Mouse (Mus musculus) left cerebral cortex, adult 11 months (tissue): ENCODE data around the gene Upk2.
A peak's percentile ranks its signal among the peaks of the same experiment; 100 is the strongest.

Experiments used
- DNase-seq: peaks from one replicate; pipeline ENCODE4 v3.0.0; 2022; ENCODE audit warnings: low spot score

The Upk2 gene

DNA sequence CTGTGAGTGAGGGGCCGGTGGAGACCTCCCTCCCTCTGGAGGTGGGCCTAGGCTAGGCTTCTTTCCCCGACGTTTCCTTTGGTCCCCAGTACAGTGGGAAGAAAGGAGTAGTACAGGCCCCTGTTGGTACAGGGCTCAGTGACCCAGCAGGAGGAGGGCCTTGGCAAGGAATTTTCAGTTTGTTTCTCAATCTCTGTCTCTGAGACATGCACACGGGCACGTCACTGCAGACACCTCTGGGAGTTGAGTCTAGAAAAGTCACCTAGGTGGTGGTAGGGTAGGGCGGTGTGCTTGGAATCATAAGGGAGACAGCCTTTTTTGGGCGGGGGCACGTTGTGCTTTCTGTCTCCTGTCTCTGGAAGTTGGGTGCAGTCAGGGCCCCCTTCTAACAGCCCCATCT is 33.6 kb upstream of the Upk2 start:
- DNase-seq = no peak

DNA sequence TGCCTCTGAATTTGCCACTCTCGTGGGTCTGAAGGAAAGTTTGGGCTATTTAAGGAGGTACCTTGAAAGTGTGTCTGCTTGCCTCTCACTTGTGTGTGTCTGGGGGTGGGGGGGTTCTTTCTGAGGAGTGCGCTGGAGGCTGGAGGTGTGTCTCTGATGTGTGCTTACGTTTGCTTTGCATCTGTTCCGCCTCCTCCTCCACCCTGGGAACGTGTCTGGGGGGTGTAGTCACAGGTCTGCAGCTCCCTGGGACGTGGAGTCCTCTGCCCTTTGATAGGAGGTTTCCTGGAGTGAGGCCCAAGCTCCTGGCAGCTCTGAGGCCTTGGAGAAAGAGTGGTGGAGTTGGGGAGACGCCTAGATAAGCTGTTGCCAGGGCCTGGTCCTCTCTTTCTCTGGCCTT is 32.7 kb upstream of the Upk2 start:
- DNase-seq = no peak

DNA sequence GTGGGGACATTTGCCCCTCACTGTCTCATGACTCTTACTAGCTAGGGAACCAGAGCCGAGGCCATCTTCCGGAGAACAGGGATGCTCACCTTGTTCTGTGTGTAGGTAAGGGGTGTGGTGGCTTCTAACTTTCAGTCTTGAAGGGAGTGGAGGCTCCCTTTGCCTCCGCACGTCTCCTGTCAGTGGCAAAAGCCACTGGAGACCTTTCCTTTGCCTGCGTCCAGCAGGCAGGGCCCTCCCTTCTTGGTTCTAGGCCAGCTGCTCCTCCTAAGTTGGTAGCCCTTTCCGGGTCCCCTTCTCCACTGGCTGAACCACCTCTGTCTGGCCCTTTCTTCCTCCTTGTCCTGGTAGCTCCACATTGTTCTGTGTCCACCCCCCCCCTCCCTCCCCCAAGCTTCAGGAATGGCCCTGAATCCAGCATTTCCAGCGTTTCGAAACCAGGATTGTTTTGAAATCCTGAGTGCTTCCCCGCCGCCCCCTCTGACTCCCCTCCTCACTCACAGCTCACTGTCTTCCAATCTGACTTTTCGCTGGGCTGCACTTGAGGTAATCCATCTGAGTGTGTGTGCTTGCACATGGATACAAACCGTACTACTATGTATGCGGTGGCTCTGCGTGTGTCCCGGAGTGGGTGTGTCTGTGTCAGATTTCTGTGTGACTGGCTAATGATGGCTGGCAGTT is 32.1 kb upstream of the Upk2 start:
- no peak for DNase-seq

DNA sequence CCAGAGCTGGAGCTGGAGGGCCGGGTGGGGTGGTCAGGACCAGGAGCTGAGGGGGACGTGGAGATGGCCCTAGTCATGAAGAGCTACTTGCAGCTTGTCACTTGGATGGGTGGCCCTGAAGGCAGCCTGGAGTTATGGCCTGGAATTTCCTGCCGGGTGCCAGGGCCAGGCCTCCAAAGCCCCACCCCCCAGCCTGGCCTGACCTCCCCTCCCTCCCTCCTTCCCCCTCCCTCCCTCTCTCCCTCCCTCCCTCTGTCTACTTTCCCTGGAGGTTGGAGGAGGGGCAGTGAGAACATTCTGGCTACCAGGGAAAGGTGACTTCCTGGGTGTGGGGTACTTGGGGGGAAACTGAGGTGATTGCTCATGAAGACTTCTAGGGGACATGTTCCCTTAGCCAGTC is 31.6 kb upstream of the Upk2 start:
- no peak for DNase-seq

DNA sequence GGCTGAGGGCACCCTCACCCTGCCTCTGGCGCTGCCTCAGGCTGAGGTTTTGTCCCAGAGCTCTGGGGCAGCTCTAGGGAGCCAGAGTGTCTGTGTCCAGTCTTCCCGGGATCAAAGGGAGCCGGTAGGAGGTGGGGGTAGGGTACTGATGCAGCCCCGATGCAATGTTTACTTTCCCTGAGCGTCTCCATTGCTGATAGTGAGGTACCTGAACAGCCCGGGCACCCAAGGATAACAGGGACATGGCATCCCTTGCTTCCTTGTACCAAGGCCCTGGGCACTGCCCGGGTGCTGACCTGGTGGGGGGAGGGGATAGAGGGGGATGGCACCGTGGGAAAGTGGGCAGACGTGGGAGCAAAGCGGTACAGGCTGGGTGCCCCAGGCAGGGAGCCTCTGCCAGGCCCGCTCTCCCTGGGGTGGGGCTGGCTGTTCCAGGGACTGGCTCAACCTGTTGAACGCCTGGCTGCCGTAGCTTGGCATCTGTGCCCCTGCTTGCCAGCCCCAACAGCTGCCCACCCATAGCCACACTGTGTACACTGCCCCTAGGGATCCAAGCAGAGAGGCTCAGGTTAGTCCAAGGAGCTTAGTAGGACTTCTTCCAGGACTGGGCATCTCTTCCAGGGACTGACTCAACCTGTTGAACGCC is 30.9 kb upstream of the Upk2 start:
- no peak for DNase-seq

DNA sequence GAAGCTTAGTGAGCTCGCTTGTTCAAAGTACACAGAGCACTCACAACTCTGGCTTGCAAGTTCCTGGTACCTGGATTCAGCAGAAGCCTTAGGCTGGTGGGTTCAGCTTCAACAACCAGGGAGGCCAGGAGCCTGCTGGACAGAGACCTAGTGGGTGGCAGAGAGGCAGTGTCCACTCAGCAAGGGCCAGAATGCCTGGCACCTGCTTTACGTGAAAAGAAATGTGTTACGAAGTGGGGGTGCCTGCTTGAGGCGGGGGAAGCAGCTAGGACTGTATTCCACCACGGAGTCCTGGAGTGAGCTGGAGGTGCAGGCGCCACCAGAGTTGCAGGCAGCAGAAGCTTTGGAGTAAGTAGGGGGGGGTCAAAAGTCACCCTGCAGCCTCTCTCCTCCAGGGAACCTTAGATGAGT is 30.3 kb upstream of the Upk2 start:
- DNase-seq = no peak

DNA sequence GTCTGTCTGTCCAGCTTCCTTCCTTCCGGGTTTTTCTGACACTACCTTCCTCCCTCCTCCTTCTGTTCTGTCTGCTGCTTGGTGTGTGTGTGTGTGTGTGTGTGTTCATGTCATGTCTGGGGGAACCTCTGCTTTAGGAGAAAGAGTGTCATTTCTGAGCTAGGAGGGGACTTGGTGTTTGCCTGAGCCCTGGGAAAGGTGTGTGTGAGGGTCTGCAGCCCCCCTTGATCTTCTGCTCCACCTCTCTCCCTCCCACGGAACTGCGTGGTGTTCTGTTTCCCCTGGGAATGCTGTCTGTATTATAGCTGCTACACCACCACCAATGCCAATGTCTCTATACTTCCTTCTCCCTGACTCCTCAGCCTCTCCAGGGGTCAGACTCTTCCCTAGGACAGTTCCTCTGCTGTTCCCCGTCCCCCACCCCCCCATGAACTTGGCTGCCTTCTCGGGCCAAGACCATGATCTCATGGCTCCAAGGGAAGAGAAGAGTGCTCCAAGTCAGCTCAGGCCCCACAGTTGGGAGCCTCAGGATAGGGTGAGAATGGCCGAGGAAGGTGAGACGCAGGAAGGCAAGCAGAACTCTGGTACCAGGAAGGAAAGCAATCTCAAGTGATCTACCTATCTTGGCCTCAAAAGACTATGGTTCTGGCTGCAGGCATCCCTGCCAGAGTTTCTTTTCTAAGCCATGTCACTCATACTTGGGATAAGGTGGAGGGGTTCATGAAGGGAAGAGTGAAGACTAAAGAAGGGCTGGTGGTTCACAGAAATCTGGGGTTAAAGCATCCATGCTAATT is 29.7 kb upstream of the Upk2 start:
- no peak for DNase-seq

DNA sequence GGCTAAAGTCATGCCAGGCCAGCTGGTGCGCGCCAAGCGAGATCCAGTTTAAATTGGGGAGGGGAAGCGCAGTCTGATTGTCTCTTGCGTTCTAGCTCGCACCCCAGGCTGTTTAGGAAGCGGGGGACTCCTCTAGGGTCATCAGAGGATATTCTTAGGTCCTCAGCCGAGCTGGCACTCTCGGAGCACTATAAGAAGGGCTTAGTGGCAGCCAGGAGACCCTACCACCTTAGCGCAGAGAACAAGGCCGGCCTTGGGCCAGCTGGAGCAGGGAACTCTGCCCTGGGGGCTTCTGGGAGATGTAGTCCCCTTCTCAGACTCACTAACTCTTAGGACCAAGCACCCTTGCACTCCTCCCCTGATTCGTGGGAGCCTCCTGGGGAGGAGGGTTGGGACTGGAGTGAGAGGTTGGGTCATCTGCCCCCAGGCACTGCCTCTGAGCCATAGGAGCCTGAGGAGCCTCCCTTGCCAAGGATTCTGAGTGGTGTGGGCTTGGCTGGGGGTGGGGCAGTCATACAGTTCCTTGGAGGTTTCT is 28.8 kb upstream of the Upk2 start:
- DNase-seq = no peak

DNA sequence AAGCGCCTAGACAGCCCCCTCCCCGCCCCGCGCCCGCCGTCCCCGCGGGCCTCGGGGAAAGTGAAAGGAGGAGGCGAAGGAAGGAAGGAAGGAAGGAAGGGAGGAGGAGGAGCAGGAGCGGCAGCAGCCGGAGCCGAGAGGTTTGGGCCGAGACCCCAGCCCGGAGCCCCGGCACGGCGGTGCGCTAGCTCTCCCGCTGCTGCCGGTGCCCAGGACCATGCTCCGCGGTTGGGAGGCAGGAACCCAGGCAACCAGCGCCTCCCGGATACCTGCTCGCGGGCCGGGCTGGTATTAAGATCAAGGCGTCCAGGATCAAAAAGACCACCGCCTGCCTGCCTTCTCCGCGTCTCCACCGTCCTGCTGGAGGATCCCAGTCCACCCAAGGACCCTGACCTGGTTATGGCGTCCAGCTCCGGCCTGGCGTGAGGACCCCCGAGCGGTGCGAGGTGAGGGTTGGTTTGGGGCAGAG is 28.3 kb upstream of the Upk2 start:
- no peak for DNase-seq

DNA sequence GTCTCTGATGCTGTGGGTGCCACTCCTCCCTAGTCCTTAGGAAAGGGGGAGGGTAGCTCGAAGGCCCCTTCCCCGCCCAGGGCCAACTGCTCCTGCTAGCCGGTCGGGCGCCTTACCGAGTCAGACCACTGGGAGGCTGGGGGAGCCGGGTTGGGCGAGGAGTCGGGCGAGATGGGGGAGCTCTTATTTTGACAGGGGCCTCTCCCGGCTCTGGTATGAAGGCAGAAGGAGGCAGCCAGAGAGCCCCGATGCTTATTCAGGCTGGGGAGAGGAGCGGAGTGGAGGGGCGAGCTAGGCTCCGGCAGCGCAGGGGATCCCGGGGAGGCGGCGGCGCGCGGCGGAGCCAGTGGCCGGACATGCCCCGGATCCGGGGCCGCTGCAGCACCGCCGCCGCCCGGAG is 27.8 kb upstream of the Upk2 start, which contains the start of gene Bcl9l:
Gene Bcl9l (plus strand): TSS at position 274 of the 400 bp plus-strand sequence.
- peak; percentile 87 for DNase-seq

DNA sequence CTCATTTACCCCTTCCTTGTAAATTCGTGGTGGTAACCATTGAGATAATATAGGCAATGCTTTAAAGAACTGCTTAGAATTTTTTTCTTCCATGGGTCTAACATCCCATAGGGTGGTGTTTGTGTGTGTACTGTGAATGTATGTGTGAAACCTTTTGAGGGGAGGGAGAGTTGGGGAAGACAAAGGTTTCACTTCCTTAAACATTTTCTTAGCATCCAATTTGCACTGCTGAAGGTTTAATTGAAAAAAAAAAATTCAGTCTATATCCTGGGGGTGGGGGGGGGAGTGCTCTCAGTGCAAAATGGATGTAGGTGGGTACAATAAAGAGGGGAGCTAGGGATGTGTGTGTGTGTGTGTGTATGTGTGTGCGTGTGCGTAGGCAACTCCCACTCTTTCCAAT is 27.3 kb upstream of the Upk2 start:
- DNase-seq = no peak

DNA sequence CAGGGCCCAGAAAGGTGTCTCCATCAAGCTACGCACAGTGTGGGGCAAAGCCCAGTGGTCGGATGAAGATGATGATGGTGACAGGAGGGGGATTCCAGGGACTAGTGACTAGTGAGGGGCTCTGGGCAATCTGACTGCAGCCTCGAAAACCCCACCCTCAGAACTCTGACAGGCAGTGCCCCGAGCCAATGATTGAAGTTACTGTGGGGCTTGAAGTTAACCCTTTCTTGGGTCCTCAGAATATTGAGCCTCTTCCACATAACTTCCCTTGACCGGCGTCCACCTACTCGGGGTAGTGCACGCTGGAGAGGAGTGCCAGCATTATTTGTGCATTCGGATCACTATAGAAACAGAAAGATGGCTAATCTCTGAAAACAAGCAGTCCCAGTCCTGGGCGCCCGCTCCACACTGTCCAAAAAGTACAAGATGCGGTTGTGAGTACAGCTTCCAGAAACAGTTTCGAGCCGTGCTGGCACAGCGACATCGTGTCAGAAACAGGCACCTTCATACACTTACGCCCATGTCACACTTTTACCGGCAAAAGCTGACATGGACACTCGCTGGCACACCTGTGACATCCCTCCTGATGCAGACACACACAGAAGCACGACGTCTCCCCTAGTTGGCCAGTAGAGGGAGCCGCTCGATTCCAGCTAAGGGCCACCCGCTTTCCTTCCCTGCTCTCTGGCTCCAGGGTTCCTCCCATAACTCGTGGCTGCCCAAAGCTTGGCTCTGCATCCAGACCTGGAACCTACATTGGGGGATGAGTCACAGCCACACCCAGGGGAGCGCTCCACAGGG is 25.1 kb upstream of the Upk2 start:
- peak; percentile 83 for DNase-seq

DNA sequence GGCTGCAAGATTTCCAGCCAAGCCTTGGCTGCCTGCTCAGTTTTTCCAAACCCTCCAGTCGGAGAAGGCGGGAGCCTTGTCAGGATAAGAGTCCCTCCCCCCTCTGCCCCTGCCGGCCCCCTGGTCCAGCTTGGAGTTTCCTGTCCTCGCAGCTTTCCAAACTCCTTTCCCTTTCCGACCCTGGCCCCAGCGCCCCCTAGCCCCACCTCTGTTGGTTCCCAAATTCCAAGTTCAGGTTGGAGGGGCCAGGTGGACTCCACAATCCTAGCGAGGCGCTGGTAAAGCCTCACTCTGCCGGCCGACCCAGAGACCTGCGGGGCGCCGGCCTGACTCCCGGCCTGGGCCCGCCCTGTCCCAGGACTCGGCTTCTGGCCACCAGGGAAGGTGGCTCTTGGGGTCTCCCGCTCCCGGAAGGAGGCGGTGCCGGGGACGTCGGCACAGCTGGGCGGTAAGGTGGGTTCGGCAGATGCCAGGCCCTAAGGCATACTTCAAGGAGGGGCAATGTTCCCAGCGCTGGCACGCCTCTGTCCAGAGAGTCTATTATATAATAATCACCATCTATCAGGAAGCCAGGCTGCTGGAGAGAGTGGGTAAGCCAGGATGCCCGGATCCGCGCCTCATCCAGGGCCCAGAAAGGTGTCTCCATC is 24.3 kb upstream of the Upk2 start:
- no peak for DNase-seq

DNA sequence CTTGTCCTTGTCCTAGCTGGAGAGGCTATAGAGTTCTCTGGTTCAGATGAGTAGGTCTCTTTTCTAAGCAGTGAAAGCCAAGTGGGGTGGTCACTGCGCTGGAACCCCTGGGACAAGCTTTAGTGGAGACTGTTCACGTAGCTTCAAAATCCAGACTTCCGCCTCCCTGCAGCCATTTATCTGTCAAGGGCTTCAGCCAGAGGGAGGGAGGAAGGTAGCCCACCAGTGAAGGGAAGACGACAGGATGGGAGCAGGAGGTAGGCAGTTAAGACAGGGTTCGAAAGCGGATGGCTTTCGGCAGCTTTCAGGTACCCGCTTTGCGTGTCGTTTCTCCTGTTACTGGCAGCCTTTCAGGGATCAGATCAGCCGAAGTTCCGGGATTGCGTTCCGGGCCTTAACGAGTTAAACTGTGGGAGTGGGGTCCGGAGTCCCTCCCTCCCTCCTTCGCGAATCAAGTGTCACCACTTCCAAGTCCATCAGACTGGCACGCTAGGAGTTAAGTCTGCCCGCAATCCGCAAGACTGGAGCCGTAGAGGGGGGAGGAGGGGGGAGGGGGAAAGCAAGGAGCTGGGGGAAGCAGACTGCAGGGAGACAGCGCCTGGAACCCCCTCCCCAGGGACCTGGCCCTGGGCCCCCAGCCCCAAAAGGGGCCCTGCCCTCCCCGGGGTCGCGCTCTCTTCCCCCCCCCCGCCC is 23.6 kb upstream of the Upk2 start:
- no peak for DNase-seq

DNA sequence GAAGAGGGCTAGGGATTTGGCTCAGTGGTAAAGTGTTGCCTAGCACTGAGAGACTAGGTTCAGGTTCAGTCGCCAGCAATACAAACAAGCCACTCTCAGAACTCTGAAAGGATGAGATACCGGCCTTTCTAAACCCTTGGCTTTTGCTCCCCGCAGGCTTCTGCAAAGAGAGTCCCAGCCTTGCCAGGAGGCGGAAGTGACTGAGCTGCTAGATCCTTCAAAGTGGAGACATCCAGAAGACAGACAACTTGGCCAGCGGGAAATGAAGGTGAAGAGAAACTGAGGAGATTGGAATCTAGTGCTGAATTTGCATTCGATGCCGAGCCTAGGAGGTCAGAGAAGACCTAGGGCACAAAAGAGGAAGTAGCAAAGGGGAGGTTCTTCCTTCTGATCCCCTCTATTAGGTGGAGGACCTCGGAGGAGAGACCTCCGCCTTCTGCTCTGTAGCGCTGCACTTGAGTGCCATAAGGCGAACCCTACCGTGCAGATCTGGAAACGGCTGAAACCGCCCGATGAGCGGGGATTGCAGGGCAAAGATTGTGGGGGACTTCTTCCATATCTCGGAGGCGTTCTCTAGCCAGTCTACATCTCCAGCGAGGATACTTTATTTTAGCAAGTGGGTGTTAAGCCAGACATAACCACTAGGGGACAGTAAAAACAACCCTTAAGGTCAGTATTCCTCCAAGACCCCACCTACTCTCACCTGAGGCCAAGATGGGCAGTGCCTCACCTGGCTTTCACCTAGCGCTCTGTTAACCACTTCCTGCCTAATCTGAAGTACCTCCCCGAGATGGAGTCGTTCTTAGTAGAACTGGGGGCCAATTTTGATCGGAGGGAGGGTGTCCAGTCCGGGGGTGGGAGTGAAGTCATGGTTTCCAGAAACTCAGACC is 22.8 kb upstream of the Upk2 start:
- DNase-seq = no peak

DNA sequence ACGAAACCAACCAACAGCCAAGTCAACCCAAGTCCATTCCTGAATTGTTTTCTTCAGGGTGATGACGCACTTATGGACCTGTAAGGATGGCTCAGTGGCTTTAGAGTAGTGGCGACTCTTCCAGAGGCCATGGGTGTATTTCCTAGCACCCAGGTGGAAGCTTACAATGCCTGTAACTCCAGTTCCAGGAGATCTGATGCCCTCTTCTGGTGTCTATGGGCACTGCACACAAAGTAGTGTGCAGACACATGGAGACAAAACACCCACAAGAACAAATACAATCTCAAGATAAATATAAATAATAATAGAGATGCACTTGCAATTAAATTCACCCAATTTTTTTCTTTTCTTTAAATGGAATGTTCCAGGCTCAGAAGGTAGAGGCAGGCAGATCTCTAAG is 21.2 kb upstream of the Upk2 start:
- no peak for DNase-seq

DNA sequence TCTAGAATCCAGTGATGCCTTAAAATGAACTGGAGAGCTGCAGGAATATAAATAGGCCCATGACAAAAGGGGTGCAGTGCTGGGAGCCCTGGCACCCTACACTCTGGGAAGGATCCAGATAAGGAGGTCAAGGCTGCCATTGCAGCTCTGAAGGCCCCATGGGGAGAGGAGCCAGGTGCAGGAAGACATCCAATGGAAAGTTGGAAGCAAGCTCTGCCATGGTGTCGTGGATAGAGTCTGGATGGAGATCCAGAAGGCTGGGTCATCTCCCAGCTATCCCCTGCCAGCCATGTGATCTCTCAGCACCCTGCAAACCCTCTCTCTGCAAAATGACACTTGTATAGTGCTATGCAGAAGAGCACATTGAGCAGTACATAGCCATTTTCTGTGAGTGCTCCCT is 19.6 kb upstream of the Upk2 start:
- no peak for DNase-seq

DNA sequence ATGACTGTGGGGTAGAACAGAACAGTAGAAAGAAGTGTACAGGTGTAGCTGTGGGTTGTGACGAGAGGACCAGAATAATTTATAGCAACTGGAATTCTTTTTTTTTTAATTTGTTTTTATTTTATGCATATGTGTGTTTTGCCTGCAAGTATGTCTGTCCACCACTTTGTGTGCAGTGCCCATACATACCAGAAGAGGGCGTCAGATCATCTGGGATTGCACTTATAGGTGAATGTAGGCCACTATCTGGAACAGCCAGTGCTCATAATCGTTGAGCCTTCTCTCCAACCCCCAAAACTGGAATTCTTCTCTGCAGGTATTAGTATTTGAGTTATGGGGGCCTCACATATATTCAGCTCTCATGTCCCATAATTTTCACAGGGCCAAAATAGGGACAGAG is 18.4 kb upstream of the Upk2 start:
- no peak for DNase-seq

DNA sequence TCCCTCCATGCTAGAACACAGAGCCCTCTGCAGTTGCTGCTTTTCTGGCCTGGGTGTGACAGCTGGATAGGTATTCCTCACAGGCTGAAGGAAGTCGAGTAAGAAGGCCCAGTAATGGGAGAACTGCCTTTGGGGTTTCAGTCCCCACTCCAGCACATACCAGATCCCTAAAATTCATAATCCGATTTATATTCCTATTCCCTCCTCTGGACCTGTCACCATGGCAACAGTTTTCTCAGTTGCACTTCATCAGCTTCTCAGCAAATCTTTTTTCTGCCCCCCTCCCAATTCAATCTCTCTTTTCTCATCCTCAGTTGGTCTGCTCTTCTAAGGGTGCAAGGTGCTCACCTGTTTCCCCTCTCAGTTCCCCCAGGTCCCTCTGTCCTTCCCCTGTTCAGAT is 14.0 kb upstream of the Upk2 start:
- no peak for DNase-seq

DNA sequence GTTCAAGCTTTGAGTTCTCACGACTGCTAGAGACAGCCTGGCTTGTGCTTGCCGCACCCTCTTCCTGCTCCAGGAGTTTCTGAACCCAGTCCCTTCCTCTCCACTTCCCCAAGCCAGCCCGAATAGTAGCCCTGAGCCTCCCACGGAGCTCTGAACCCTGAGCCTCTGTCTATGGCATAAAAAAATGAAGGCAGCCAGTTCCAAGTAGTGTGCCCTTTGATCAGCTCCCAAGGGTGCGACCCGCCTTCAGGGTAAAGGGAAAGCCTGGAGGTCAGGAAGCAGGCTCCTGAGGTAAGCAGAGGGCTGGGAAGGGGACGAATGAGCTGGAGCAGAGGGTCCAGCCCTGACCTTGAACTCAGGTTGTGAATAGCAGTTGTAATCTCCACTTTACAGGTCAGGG is 13.4 kb upstream of the Upk2 start:
- DNase-seq = no peak
